Mouse (Mus musculus) fat pad, adult 2 months (tissue): ENCODE measurements around the gene Fam3b.

Source experiments
- DNase-seq: peaks from one replicate; pipeline ENCODE4 v3.0.0-alpha.2; 2011; ENCODE audit warnings: low read depth, low spot score; ENCODE audit errors: extremely low read depth

Gene Fam3b

DNA sequence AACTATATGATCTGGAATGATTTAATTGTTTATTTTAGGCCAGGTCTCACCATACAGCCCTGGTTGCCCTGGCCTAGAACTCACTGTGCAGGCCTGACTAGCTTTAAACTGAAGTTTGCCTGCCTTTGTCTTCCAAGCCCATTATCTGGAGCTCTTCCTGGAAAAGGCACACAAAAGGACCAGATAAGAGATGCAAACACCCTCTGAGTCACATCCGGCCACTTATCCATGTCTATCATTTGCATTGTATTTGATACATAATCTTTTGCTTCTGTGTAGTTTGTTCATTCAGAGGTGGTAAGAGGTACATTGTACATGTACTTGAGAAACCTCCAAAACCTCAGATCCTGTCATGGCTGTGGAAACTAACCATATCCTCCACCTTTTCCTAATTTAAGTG, 91.0 kb downstream of the Fam3b start:
- no peak for DNase-seq

DNA sequence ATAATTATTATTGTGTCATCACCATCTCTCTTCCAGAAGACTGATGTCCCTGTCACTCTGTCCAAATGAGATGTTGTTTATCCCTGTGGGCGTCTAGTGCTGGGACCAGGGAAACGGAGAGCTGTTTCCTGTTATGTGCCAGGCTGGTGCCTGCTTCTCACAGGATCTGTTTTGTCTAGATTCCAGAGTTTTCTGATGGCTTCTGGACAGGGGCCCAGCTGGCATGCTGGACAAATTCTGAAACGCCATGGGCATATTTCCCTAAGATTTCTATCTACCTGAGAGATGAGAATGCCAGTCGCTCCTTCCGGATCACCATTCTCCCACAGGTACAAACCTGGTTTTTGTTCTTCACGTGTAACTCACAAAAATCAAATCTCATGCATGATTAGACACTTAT, 92.9 kb downstream of the Fam3b start:
- no peak for DNase-seq
